Mouse (Mus musculus): Measurements from ENCODE around the gene Vsig10. TPM values are rescaled to one million over a fixed set of nuclear protein-coding genes. Genes with fewer than 3 reads are reported as not detected.

Gene Vsig10
- total RNA-seq (2023): 1 to 10 TPM; 4.4 to 5.8 TPM

DNA sequence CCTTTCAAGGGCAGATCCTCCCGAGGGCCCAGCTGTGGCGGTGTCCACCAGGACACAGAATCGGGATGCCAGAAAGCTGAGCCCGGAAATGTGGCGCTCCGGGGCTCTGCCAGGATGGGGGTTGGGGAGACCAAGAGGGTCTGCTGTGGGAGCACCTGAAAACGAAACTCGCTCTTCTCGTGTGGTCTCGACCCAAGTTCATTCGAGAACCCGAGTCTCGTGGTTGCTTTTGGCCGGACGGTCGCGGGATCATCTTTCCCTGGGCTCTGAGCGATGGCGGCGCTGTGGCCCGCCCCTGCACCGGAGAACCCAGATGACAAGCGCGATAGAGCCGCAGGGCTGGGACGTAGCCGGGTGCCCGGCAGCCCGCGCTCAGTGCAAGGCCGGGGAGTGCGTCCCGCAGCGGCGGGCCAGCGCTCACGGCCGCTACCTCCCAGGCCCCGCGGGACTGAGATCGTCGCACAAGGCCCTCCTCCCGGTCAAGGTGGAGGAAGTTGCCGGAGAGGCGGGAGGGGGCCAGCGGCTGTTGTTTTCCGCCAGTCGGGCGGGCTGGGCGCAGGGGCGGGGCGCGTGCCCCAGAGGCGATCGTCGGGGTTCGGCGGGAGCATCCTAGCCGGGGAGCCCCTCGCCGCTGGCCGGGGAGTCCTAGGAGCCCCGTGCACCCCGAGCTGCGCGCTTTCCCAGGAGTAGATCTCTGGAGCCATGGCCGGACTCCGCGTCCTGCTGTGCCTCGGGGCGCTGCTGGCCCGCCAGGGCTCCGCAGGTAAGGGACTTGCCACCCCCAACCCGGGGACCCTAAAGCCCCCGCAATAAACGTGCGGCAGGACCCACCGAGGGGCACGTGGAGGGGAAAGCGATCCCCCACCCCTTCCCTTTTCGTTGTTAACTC lies at the start of gene Vsig10:
Gene Vsig10 (plus strand): TSS at position 343 of the 889 bp plus-strand sequence.

DNA sequence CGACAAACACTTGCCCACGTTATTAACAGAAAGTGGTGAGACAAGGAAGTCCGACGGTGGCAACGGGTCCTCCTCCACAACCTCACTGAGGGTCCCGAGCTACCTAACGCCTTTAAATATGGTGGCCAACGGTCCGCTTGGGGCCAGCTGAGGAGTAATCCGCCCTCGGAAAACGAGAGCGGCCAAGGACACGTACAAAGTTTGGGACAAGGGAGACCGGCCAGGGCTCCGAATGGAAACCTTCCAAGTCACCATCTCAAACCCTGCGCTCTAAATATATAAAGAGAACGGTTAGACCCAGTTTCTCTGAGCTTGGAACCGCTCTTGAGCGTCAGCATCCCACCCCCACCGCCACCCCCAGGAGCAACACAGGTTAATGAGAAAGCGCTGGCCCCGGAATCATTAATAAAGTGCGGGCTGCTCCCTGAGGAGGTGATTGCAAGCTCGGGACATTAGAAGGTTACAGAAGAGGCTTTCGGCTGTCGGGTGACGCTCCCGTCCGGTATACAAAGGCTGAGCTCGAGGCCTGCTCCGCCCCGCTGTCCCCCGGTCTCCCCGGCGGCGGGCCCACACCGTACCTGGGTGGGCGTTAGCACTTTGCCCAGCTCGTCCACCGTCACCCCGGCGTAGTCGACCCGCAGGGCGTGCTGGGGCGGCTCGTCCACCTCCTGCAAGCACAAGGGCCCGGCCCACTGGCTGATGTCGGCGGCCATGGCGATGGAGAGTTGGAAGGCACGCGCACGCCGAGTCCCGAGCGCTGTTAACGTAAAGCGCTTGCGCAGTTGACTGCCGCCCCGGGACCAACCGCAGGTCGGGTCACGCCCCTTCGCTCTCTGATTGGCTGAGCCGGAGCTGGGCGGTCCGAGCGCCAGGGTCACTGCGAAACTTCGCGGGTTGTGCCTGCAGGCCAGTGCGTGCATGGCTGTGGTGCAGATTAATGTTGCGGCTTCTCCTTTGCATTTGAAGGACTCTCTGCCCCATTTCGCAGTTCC lies 31.8 kb upstream of the Vsig10 start, which contains the start of gene Pebp1:
Gene Pebp1 (minus strand): TSS at position 795 of the 992 bp plus-strand sequence.

DNA sequence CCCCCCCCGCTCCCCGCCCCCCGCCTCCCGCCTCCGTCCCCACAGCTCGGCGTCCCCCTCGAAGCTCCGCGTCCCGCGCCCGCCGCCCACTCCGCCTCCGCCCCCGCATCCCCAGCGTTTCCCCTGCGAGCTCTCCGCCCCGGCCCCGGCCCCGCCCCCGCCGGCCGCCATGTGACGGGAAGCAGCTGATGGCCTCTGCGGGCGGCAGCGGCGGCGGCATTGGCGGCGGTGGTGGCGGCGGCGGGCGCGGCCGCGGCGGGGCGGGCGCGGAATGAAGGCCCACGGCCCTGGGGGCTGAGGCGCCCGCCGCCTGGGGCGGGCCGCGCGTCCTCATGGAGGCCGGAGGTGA lies 38.2 kb downstream of the Vsig10 start, which contains the start of gene Wsb2:
Gene Wsb2 (plus strand): TSS at position 176 of the 349 bp plus-strand sequence.

DNA sequence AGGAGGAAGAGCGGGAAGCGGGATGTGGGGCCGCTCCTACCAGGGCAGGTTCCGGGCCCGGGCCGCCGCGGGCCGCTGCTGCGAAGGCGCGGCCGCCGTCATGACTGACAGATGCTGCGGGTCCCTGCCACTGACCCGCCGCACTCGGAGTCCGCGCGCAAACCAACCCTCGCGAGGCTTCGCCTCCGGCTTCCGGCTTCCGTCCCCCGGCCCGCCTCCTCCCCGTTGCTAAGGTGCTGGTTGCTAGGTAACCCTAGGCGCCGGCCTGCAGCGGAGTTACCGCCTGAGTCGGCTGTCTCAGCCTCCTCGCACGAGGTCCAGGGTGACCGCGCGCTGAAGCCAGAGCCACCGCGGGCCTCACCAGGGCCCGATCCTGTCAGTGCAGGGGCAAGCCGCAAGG lies 70.0 kb downstream of the Vsig10 start, which contains the start of gene Rfc5:
Gene Rfc5 (minus strand): TSS at position 171 of the 400 bp plus-strand sequence.

Other genes with a start within 250 kb of the Vsig10 start
- 10 to 100 TPM; 61.5 to 62.6 TPM for gene Suds3, start 203.0 kb upstream of the Vsig10 start, total RNA-seq (2023)
- gene Taok3, start 199.0 kb upstream of the Vsig10 start, total RNA-seq (2023): 100 to 1,000 TPM; 156 to 175 TPM
- 10 to 100 TPM; 55.8 to 58.2 TPM for gene Pebp1, start 31.5 kb upstream of the Vsig10 start, total RNA-seq (2023)
- gene Wsb2, start 38.2 kb downstream of the Vsig10 start, total RNA-seq (2023): 10 to 100 TPM; 60.8 to 63.9 TPM
- 10 to 100 TPM; 12.9 to 13.6 TPM for gene Rfc5, start 70.0 kb downstream of the Vsig10 start, total RNA-seq (2023)
- 1 to 10 TPM; 5.1 to 5.3 TPM for gene Ksr2, start 94.9 kb downstream of the Vsig10 start, total RNA-seq (2023)